Mouse (Mus musculus) small intestine, adult 2 months (tissue): ENCODE data around the gene Map2k2. TPM values are rescaled to one million over a fixed set of nuclear protein-coding genes. Genes with fewer than 3 reads are reported as not detected.

Experiments used
- H3K27ac ChIP-seq: fragments of 200-500 bp; 2 replicates; pipeline ENCODE4 v1.5.1; 2012; ENCODE audit warnings: low read depth, low read length, control low read depth, inconsistent platforms; ENCODE audit not compliant: insufficient read depth
- H3K27me3 ChIP-seq: fragments of 200-500 bp; 2 replicates; pipeline ENCODE4 v1.6.1; 2012; ENCODE audit warnings: mild to moderate bottlenecking, moderate library complexity, low read length, inconsistent platforms; ENCODE audit not compliant: control insufficient read depth, insufficient read depth
- H3K36me3 ChIP-seq: fragments of 200-500 bp; 2 replicates; pipeline ENCODE4 v1.6.1; 2012; ENCODE audit warnings: mild to moderate bottlenecking, low read length, control low read depth, inconsistent platforms; ENCODE audit not compliant: control insufficient read depth, insufficient read depth
- H3K4me1 ChIP-seq: fragments of 200-500 bp; 2 replicates; pipeline ENCODE4 v1.6.1; 2012; ENCODE audit warnings: low read length, inconsistent platforms, mixed read lengths; ENCODE audit not compliant: control insufficient read depth, insufficient read depth, insufficient read length
- H3K4me3 ChIP-seq: fragments of 200-500 bp; 2 replicates; pipeline ENCODE4 v1.5.1; 2012; ENCODE audit warnings: low read depth, mild to moderate bottlenecking, control low read depth, inconsistent platforms, low read length, moderate library complexity
- CTCF ChIP-seq: fragments of 200-500 bp; IDR thresholded peaks from 2 replicates; pipeline ENCODE4 v1.5.1; 2012; ENCODE audit warnings: low read depth, mild to moderate bottlenecking, control low read depth, inconsistent platforms, low read length, moderate library complexity, mixed read lengths; ENCODE audit not compliant: insufficient replicate concordance, insufficient read length; ENCODE audit errors: extremely low read depth
- POLR2A ChIP-seq: fragments of 200-500 bp; IDR thresholded peaks from 2 replicates; pipeline ENCODE4 v1.6.1; 2012; ENCODE audit warnings: low read depth, mild to moderate bottlenecking, control low read depth, inconsistent platforms, low read length, moderate library complexity
- WGBS: fragments of 180-500 bp; shearing (Covaris S2); methylation state at CpG from one replicate; pipeline ENCODE4 v1.1.7; 2018; 5-methylcytosine and 5-hydroxymethylcytosine counted together
- polyA plus RNA-seq: library from polyadenylated mRNA; depleted of rRNA; stranded (reverse); fragments of >200 nt; gene quantifications from 2 replicates; pipeline ENCODE4 v1.2.3, GENCODE M21; 2012

Map2k2 gene
- polyA plus RNA-seq, 1 experiment: 554 TPM

DNA sequence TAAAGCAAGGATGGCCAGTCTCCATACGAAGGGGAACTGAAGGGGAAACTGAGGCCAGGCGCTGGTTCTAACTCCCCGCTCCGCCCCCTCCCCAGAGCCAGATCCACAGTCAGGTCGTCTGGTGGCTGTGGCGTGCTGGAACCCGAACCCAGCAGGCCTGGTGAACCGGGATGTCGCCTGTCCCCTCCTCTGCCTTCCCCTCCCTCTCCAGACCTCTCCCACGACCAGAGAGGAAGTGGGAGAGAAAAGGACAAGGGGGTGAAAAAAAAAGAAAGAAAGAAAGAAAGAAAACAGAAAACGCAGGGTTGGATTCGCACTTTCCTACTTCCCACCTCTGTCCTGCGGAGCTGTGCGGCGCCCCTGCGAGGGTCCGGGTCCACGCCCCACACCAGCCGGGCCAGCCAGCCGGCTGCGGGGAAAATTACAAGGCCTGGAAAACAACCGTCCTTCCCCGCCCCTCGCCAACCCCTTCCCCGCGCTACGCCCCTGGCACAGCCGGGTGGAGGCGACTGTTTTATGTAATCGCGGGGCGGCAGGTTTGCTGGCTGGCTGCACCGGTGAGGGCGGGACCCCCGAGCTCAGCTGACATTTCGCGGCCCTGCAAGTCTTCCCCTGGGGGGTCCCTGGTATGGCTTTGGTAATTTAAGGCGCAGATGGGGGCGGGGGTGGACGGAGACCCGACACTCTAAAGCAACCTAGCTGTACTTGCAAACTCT lies 29.4 kb downstream of the Map2k2 start, which contains the start of gene Zbtb7a:
Zbtb7a (plus strand) TSS at position 255 of the 716 bp plus-strand sequence.
- Histone ChIP-seq H3K4me1 (peaks cover 19% of the 10 kb centered on the region), H3K27ac (peak within 1 kb of the TSS; percentile 99), H3K27me3 (no peaks in the 10 kb centered on the region), H3K36me3 (no peaks in the 10 kb centered on the region), H3K4me3 (peak within 1 kb of the TSS; percentile 80)
- 0 out of 2 replicates have a peak, but pooled peaks have one; percentile 16 for TF ChIP-seq POLR2A
- no peak for TF ChIP-seq CTCF
- WGBS: 2% methylated on average over 41 of the region's 41 CpGs

DNA sequence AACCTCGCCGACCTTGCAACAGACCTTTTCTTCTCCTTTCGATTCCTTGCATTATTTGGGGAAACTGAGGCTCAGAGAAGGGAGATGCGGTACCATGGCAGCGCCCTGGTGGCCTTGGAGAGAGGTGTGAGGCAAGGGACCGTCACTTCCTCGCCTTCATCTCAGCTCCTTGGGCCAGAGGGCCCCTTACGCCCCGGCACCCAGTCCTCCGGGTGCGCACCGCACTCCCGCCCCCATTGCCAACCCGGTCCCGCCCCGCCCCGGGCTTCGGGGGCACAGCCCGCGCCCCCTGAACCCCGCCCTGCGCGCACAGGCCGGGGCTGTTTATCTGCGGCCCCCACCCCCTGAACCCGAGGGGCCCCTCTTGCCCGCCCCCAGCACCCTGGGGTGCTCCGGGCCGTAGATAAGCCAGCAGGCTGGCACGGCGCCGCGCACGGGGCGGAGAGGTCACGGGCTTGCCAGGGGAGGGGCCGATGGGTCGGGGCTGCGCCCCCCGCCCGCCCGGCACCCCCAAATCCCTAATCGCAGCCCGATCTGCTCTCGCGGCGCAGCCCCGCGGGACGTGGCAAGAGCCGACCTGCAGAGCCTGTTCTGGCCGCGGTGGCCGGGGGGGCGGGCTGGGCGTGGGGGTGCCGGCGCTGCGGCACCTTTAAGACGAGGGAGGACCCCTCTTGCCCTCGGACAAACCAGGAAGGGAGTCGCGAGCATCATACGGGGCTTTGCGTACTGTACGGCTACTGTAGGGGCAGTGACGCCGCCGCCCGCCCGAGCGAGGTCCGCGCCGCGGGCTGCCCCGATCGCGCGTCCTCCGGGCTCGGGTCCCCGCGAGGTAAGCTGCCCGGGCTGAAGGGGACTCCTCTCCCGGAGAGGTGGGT lies 30.4 kb downstream of the Map2k2 start:
- TF ChIP-seq POLR2A (peak; percentile 77), CTCF (no peak)
- peak overlapping the region; percentile 80 for H3K4me3 ChIP-seq
- under 1% methylated on average over 86 of the region's 86 CpGs for WGBS
- no peaks in the 10 kb centered on the region for H3K36me3 ChIP-seq
- no peaks in the 10 kb centered on the region for H3K27me3 ChIP-seq
- H3K4me1 ChIP-seq: peaks cover 27% of the 10 kb centered on the region
- peak overlapping the region; percentile 99 for H3K27ac ChIP-seq

DNA sequence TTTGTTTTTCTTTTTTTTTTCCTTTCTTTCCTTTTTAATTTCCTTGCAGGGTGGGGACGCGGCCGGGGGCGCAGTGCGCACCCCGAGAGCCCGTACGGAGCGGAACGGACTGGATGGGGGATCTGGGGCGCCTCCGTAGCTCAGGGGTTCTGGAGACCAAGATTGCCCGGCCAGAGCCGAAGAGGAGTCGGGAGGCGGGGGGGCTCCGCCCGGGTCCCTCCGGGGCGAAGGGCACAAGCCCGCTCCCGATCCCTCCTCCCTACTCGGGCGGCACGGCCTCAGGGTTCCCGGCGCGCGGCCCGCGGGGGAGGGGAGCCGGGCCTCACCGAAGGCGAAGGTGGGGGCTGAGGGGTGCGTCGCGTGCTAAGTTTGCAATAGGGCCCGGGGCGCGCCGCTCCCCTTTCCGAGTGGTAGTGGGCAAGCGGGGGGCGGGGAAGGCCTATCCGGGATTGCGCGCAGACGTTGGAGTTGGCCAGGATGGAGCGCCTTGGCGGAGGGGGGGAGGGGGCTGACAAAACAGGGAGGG lies 31.1 kb downstream of the Map2k2 start:
- H3K27me3 ChIP-seq: no peaks in the 10 kb centered on the region
- H3K27ac ChIP-seq: peak overlapping the region; percentile 93
- H3K4me1 ChIP-seq: peaks cover 32% of the 10 kb centered on the region
- H3K36me3 ChIP-seq: no peaks in the 10 kb centered on the region
- TF ChIP-seq CTCF (no peak), POLR2A (no peak)
- 2% methylated on average over 48 of the region's 50 CpGs for WGBS
- H3K4me3 ChIP-seq: peak overlapping the region; percentile 80

DNA sequence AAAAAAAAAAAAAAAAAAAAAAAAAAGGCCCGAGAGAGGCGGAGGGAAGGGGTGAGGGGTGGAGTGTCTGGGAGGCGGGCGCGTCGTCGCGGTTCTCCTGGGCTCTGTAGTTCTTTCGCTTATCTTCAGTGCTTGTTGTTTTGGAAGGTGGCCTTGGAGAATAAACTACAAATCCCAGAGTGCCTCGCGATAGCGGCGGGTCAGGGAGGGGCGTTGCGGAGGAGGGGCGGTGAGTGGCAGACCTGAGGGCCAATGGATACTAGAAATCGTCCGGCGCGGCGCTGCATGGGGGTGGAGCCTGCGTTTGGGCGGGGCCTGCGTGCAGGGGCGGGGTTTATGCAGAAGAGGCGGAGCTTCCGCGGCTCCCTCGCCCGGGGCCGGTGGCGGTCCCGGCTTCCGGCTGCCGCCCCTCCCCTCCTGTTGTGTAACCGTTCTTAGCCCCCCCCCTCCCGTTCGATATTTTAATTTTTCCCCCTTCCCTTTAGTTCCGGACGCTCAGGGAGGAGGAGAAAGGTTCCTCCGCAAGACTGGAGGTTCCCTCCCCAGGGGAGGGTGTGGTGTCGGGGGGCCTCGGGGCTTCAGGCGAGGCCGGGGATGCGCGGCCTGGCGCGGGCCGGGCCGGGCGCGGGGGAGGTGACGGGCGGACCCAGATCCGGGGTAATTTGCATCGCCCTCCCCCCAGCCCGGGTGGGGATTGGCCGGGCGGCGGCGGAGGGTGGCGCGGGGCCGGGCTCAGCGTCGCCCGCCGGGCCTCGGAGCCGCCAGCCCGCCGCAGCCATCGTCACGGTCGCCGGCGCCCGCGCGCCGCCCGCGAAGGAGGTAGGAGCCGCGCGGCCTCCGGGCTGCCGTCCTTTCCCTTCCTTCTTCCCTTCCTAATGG lies 31.8 kb downstream of the Map2k2 start:
- TF ChIP-seq POLR2A (peak; percentile 26; the same call in 1 of the 2 replicates), CTCF (no peak)
- Histone ChIP-seq H3K36me3 (no peaks in the 10 kb centered on the region), H3K27me3 (no peaks in the 10 kb centered on the region), H3K4me1 (peaks cover 38% of the 10 kb centered on the region), H3K4me3 (peak overlapping the region; percentile 91), H3K27ac (peak overlapping the region; percentile 88)
- 1% methylated on average over 79 of the region's 89 CpGs for WGBS

DNA sequence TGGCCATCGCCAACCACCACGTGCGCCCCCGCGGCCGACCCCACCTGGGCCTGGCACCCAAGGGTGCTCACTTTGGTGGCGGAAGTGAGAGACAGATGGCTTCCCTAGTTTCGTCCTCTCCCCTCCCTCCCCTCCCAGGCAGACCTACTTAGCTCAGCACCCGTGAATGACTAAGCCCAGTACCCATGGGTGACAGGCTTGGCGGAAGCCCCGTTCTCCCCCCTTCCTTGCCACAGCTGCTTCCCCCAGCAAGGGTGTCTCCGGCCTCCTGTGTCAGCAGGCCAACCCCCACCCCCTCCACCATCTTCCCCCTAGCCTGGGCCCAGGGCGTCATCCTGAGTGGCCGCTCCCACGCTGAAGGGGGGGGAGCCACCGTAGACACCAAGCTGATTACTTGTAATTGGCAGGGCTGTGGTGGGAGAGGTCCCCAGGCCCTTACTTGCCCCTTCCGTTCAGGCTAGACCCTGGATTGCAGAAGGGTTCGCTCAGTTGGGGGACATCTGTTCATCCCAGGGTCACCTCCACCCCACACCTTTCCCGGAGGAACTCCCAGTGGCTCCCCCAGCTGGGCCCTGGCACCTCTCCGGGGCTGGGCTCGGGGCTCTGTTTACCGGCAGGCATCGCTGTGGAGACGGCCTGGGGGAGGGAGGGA lies 32.5 kb downstream of the Map2k2 start:
- 1% methylated on average over 24 of the region's 24 CpGs for WGBS
- H3K4me1 ChIP-seq: peaks cover 40% of the 10 kb centered on the region

More for the DNA sequence above, 32.5 kb downstream of the Map2k2 start:
- Histone ChIP-seq H3K36me3 (no peaks in the 10 kb centered on the region), H3K4me3 (peak overlapping the region; percentile 91), H3K27ac (peak overlapping the region; percentile 88), H3K27me3 (no peaks in the 10 kb centered on the region)
- TF ChIP-seq CTCF (no peak), POLR2A (no peak)
